Mouse (Mus musculus): ENCODE measurements around the gene Syngr1.
"Not testable (repeated sequence)": the region's sequence is repeated elsewhere in the genome, so short reads cannot be mapped to it uniquely, and the experiment has no call there.

Gene Syngr1

GRCm38 (mm10) chr15:80115866-80116794 lies 25.0 kb downstream of the Syngr1 start:
- DNase-seq (ENCODE audit: low spot score), result no peak

GRCm38 (mm10) chr15:80117154-80117553 lies 26.0 kb downstream of the Syngr1 start:
- no peak for DNase-seq (ENCODE audit: low spot score)

GRCm38 (mm10) chr15:80119076-80119475 lies 27.9 kb downstream of the Syngr1 start:
- no peak for DNase-seq (ENCODE audit: low spot score)

DNA sequence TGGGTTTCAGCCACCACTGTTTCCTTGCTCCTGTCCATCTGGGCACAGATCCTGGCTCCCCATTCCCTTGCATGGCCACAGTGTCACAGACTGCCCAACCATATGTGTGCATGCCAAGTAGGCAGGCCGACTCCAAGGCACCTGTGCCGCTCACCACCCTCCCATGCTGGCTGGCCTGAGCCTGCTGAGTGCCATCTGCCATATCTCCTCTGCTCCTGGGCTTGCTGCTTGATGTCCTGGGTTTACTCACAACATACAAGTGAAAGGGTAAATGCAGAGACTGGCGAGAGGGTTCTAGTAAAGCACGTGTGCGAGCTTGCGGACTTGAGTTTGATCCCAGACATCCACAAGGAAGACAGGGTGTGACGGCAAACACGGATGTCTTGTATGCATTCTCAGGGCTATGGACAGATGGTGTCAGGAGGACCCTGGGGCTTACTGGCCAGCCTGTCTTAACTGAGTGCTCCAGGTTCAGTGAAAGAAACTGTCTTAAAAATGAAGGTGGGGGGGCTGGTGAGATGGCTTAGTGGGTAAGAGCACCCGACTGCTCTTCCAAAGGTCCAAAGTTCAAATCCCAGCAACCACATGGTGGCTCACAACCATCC lies 30.7 kb downstream of the Syngr1 start:
- DNase-seq (ENCODE audit: low spot score), result no peak

- not testable (repeated sequence) for DNase-seq (ENCODE audit: low spot score)
Observed at GRCm38 (mm10) chr15:80122431-80122830, 31.3 kb downstream of the Syngr1 start.

DNA sequence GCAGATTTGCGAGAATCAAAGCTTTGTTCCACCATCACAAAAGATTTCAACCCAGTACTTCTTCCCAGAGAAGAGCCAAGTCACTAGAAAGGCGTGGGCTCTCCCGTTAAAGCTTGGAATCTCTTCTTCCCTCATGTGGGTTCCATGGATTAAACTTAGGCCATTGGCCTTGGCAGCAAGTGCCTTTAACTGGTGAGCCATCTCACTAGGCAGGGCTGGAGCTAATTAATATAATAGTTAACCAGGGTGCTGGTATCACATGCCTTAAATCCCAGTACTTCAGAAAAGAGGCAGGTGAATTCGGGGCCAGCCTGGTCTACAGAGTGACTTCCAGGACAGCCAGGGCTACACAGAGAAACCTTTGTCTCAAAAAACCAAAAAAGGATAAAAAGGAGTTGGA lies 33.5 kb downstream of the Syngr1 start:
- no peak for DNase-seq (ENCODE audit: low spot score)

- DNase-seq (ENCODE audit: low spot score), result no peak
Observed at GRCm38 (mm10) chr15:80127191-80127590, 36.1 kb downstream of the Syngr1 start.

DNA sequence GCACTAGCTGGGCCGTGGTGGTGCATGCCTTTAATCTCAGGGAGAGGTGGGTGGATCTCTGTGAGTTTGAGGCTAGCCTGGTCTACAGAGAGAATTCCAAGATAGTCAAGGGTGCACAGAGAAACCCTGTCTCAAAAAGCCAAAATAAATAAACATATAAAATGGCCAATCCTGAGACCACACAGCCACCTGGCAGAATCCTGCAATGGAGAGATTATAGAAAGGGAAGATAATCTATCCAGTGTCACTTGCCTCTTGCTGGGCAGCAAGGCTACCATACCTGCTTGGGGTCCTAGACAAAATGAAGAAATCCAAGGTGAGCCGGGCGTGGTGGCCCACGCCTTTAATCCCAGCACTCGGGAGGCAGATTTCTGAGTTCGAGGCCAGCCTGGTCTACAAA lies 38.8 kb downstream of the Syngr1 start:
- DNase-seq (ENCODE audit: low spot score), result no peak

DNA sequence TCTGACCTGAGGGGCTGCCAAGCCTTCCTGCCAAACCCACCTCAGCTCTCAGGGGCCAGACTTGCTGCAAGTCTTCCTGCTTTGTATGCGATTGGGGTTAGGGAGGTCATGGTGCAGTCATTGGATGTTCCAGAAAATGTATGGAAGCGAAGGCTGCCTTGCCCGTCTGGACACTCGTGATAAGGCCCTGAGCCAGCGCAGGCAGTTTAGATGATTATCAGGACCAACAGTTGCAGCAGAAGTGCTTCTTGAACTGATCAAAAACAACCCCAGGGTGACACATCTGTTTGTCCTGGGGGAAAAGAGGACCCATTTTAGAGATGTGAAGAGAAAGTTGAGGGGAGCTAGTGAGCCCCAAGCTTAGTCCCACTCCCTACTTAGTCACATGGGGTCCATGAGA lies 39.6 kb downstream of the Syngr1 start:
- DNase-seq (ENCODE audit: low spot score), result no peak

- DNase-seq (ENCODE audit: low spot score), result no peak
Observed at GRCm38 (mm10) chr15:80131421-80131820, 40.3 kb downstream of the Syngr1 start.

DNA sequence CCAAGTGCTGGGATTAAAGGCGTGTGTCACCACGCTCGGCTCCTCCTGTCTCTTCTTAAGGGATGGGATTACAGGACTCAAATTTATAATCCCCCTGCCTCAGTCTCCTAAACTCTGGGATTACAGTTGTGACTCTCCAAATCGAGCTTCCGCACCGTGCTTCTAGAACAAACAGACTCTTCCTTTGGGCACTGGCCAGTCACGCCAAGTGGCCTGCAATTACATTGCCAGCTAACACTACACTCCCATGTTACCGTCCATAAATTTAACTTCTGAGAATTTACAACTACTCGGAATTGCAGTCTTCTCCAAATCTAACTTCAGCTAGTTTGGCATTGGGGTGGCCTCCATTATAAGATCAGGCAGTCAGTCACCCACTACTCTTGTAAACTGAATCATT lies 41.3 kb downstream of the Syngr1 start:
- no peak for DNase-seq (ENCODE audit: low spot score)

- peak; percentile 95 for DNase-seq (ENCODE audit: low spot score)
Observed at GRCm38 (mm10) chr15:80132993-80133586, 42.0 kb downstream of the Syngr1 start, which contains the start of gene Tab1. Tab1 (plus strand) TSS chr15:80133127.

GRCm38 (mm10) chr15:80133682-80134449 lies 42.7 kb downstream of the Syngr1 start:
- peak; percentile 69 for DNase-seq (ENCODE audit: low spot score)

GRCm38 (mm10) chr15:80134450-80134847 lies 43.3 kb downstream of the Syngr1 start:
- DNase-seq (ENCODE audit: low spot score), result no peak

- no peak for DNase-seq (ENCODE audit: low spot score)
Observed at GRCm38 (mm10) chr15:80135499-80135898, 44.4 kb downstream of the Syngr1 start.

DNA sequence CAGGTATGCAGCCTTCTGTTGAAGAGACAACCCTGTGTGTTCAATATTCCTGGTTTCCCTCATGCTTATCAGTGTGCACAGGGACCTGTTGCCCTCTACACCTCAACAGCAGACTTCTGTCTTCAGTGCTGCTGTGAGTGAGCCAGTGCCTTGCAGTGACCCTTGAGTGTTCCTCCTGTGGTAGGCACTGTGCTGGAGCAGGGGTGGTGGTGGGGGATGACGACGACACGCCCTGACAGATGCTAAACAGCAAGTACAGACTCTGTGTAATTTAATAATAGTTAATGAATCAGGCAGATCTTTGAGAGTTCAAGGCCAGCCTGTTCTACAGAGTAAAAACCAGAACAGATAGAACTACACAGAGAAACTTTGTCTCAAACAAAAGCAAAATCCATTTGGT lies 45.5 kb downstream of the Syngr1 start:
- DNase-seq (ENCODE audit: low spot score), result no peak

GRCm38 (mm10) chr15:80137945-80138791 lies 47.0 kb downstream of the Syngr1 start:
- no peak for DNase-seq (ENCODE audit: low spot score)

DNA sequence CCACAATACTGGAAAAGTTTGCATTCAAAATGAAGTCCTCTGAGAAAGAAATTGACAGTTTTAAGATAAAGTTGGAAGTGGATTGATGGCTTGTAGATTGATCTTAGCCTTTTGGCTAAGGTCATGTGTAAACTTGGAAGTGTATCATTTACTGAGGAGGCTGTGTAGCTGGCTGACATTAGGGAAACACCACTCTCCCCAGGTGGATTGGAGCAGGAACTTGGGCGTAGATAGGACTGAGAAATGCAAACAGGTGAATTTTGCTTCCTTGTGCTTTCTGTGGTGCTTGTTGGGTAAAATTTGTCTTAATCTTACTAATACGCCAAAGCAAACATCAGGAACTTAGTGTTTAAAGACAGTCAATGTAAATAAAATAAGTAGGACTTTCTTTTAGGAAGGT lies 49.2 kb downstream of the Syngr1 start:
- no peak for DNase-seq (ENCODE audit: low spot score)

- DNase-seq (ENCODE audit: low spot score), result no peak
Observed at GRCm38 (mm10) chr15:80140878-80141277, 49.7 kb downstream of the Syngr1 start.

GRCm38 (mm10) chr15:80142130-80142529 lies 51.0 kb downstream of the Syngr1 start:
- DNase-seq (ENCODE audit: low spot score), result no peak

- no peak for DNase-seq (ENCODE audit: low spot score)
Observed at GRCm38 (mm10) chr15:80143760-80144159, 52.6 kb downstream of the Syngr1 start.
